Mouse (Mus musculus): Measurements from ENCODE around the gene Prkacb. TPM values are rescaled to one million over a fixed set of nuclear protein-coding genes. Genes with fewer than 3 reads are reported as not detected.

Prkacb gene
- polyA plus RNA-seq, 1 experiment from 2014 or later, result 74.8 TPM

GRCm38 (mm10) chr3:146778451-146778850 is 34.3 kb downstream of the Prkacb start:
- H3K4me2 ChIP-seq, result no peak overlapping the region
- H3K36me3 ChIP-seq (ENCODE audit: insufficient read depth), result no peaks in the 10 kb centered on the region
- H3K4me3 ChIP-seq (ENCODE audit: low read depth, low read length), result no peak overlapping the region
- no peaks in the 10 kb centered on the region for H3K9me3 ChIP-seq (ENCODE audit: low read depth, low read length)
- TF ChIP-seq CTCF (IDR thresholded peaks at IDR 0.05; ENCODE audit: low read depth), result no peak
- WGBS, result 85% methylated on average over 2 of the region's 2 CpGs
- ATAC-seq (ENCODE audit: insufficient read depth), result no peak
- no peaks in the 10 kb centered on the region for H3K27me3 ChIP-seq (ENCODE audit: insufficient read depth, low read length)
- no peak overlapping the region for H3K9ac ChIP-seq
- DNase-seq, result no peak
- no peaks in the 10 kb centered on the region for H3K4me1 ChIP-seq (ENCODE audit: insufficient read depth)
- H3K27ac ChIP-seq (ENCODE audit: low read depth), result no peak overlapping the region

DNA sequence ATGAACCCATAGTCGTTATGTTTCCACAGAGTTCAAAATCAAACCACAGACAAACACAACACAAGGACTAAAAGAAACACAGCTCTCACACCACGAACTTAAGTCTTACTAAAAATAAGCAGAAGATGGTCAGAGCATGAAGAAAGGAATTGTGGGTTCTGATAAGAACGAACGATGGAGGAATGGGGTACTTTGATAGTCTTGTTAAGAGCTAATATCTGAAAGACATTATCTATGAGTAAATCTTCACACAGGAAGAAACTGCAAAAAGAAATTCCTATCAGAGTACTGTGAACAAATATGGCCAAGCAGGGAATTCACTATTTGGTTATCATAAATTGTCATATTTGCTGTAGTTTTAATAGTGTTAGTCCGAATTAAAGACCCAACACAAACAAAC is 36.1 kb downstream of the Prkacb start:
- no peak for TF ChIP-seq CTCF (IDR thresholded peaks at IDR 0.05; ENCODE audit: low read depth)
- ATAC-seq (ENCODE audit: insufficient read depth), result no peak
- Histone ChIP-seq H3K4me3 (ENCODE audit: low read depth, low read length) (no peak overlapping the region), H3K4me2 (no peak overlapping the region), H3K27ac (ENCODE audit: low read depth) (no peak overlapping the region), H3K4me1 (ENCODE audit: insufficient read depth) (no peaks in the 10 kb centered on the region), H3K9ac (no peak overlapping the region), H3K9me3 (ENCODE audit: low read depth, low read length) (no peaks in the 10 kb centered on the region), H3K36me3 (ENCODE audit: insufficient read depth) (no peaks in the 10 kb centered on the region), H3K27me3 (ENCODE audit: insufficient read depth, low read length) (no peaks in the 10 kb centered on the region)
- WGBS, result 71% methylated on average over 5 of the region's 5 CpGs
- no peak for DNase-seq

DNA sequence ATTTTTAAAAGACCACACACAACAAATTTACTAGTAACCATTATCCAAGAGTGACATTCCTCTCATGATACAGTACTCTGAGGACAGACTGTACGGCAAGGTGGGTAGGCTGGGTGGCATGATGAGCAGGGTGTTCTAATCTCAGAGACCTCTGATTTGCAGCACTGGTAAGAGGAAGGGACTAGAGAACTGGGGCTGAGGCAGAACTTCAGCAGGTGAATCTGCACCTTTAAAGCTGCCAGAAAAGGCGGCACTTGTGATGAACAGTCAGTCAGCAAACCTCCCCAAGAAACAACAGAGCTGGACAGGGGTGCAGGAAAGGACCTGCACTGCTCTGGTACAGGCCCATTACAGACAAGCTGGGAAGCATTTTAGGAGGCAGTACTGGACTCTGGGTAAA is 41.9 kb downstream of the Prkacb start:
- WGBS, result 71% methylated on average over 2 of the region's 2 CpGs
- Histone ChIP-seq H3K4me1 (ENCODE audit: insufficient read depth) (0 out of 2 replicates have a peak, but pooled peaks cover 2% of the 10 kb centered on the region), H3K4me3 (ENCODE audit: low read depth, low read length) (no peak overlapping the region), H3K27ac (ENCODE audit: low read depth) (no peak overlapping the region), H3K9ac (no peak overlapping the region), H3K36me3 (ENCODE audit: insufficient read depth) (no peaks in the 10 kb centered on the region; the same call in 1 of the 2 replicates), H3K27me3 (ENCODE audit: insufficient read depth, low read length) (no peaks in the 10 kb centered on the region), H3K4me2 (peak overlapping the region; percentile 51; the same call in 1 of the 2 replicates), H3K9me3 (ENCODE audit: low read depth, low read length) (no peaks in the 10 kb centered on the region)
- DNase-seq, result no peak
- ATAC-seq (ENCODE audit: insufficient read depth), result no peak; the same call in 1 of the 2 replicates
- no peak for TF ChIP-seq CTCF (IDR thresholded peaks at IDR 0.05; ENCODE audit: low read depth)

GRCm38 (mm10) chr3:146769940-146770659 is 42.7 kb downstream of the Prkacb start:
- Histone ChIP-seq H3K4me1 (ENCODE audit: insufficient read depth) (0 out of 2 replicates have a peak, but pooled peaks cover 2% of the 10 kb centered on the region), H3K4me2 (peak overlapping the region; percentile 51), H3K27me3 (ENCODE audit: insufficient read depth, low read length) (no peaks in the 10 kb centered on the region), H3K36me3 (ENCODE audit: insufficient read depth) (no peaks in the 10 kb centered on the region; the same call in 1 of the 2 replicates), H3K9me3 (ENCODE audit: low read depth, low read length) (no peaks in the 10 kb centered on the region), H3K27ac (ENCODE audit: low read depth) (no peak overlapping the region), H3K9ac (no peak overlapping the region), H3K4me3 (ENCODE audit: low read depth, low read length) (peak overlapping the region; percentile 14; the same call in 1 of the 2 replicates)
- DNase-seq (peak; percentile 53), ATAC-seq (ENCODE audit: insufficient read depth) (peak; percentile 62)
- 17% methylated on average over 17 of the region's 17 CpGs for WGBS
- no peak for TF ChIP-seq CTCF (IDR thresholded peaks at IDR 0.05; ENCODE audit: low read depth)

- DNase-seq (no peak), ATAC-seq (ENCODE audit: insufficient read depth) (no peak)
- Histone ChIP-seq H3K27ac (ENCODE audit: low read depth) (no peak overlapping the region), H3K4me1 (ENCODE audit: insufficient read depth) (0 out of 2 replicates have a peak, but pooled peaks cover 2% of the 10 kb centered on the region), H3K4me2 (peak overlapping the region; percentile 51), H3K27me3 (ENCODE audit: insufficient read depth, low read length) (no peaks in the 10 kb centered on the region), H3K9ac (no peak overlapping the region), H3K36me3 (ENCODE audit: insufficient read depth) (no peaks in the 10 kb centered on the region; the same call in 1 of the 2 replicates), H3K4me3 (ENCODE audit: low read depth, low read length) (no peak overlapping the region; the same call in 1 of the 2 replicates), H3K9me3 (ENCODE audit: low read depth, low read length) (no peaks in the 10 kb centered on the region)
- WGBS, result 37% methylated on average over 2 of the region's 2 CpGs
- TF ChIP-seq CTCF (IDR thresholded peaks at IDR 0.05; ENCODE audit: low read depth), result no peak
Measured at GRCm38 (mm10) chr3:146769569-146769939, 43.2 kb downstream of the Prkacb start.

DNA sequence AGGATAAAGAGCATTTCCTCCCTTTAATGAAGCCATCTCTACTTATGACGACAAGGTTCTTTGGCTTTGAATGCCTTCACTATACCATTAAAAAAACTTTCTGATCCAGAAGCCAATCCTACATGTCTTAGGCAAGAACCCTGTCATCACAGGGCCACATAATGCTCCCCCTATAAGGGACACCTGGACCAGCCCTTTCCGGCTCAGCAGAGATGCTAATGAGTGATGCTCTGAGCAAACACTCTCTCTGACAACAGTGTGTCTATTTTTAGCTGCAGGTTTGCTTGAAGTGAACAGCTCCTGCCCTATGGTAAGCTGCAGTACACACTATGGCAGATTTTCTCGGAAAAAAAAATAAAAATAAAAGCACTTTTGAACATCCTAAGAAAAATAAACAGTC is 43.9 kb downstream of the Prkacb start:
- no peak overlapping the region for H3K4me2 ChIP-seq
- no peaks in the 10 kb centered on the region for H3K9me3 ChIP-seq (ENCODE audit: low read depth, low read length)
- DNase-seq (no peak), ATAC-seq (ENCODE audit: insufficient read depth) (no peak)
- H3K27me3 ChIP-seq (ENCODE audit: insufficient read depth, low read length), result no peaks in the 10 kb centered on the region
- no peak overlapping the region for H3K9ac ChIP-seq
- 69% methylated on average over 3 of the region's 3 CpGs for WGBS
- TF ChIP-seq CTCF (IDR thresholded peaks at IDR 0.05; ENCODE audit: low read depth), result no peak
- no peak overlapping the region for H3K4me3 ChIP-seq (ENCODE audit: low read depth, low read length)
- H3K36me3 ChIP-seq (ENCODE audit: insufficient read depth), result no peaks in the 10 kb centered on the region; the same call in 1 of the 2 replicates
- no peak overlapping the region for H3K27ac ChIP-seq (ENCODE audit: low read depth)
- H3K4me1 ChIP-seq (ENCODE audit: insufficient read depth), result 0 out of 2 replicates have a peak, but pooled peaks cover 2% of the 10 kb centered on the region

GRCm38 (mm10) chr3:146768360-146768759 is 44.4 kb downstream of the Prkacb start:
- no peaks in the 10 kb centered on the region for H3K27me3 ChIP-seq (ENCODE audit: insufficient read depth, low read length)
- no peak overlapping the region for H3K27ac ChIP-seq (ENCODE audit: low read depth)
- WGBS, result 96% methylated on average over 5 of the region's 5 CpGs
- H3K4me2 ChIP-seq, result no peak overlapping the region
- 0 out of 2 replicates have a peak, but pooled peaks cover 2% of the 10 kb centered on the region for H3K4me1 ChIP-seq (ENCODE audit: insufficient read depth)
- no peak overlapping the region for H3K9ac ChIP-seq
- no peak for DNase-seq
- TF ChIP-seq CTCF (IDR thresholded peaks at IDR 0.05; ENCODE audit: low read depth), result no peak
- H3K4me3 ChIP-seq (ENCODE audit: low read depth, low read length), result no peak overlapping the region
- no peak for ATAC-seq (ENCODE audit: insufficient read depth)
- no peaks in the 10 kb centered on the region for H3K9me3 ChIP-seq (ENCODE audit: low read depth, low read length)
- H3K36me3 ChIP-seq (ENCODE audit: insufficient read depth), result no peaks in the 10 kb centered on the region; the same call in 1 of the 2 replicates

Measured in lung, embryonic 14.5 days (tissue).